Mouse (Mus musculus): ENCODE results near the gene Tmc7.

Tmc7 gene

GRCm38 (mm10) chr7:118584257-118584907 lies at the start of gene Tmc7:
TSS of gene Tmc7 (minus strand) at chr7:118584736.
- peak; percentile 79 for DNase-seq (ENCODE audit: low read depth, low spot score)

- DNase-seq (ENCODE audit: low read depth, low spot score): no peak
Measured at GRCm38 (mm10) chr7:118633951-118634350, 49.4 kb upstream of the Tmc7 start.

GRCm38 (mm10) chr7:118633094-118633493 lies 48.6 kb upstream of the Tmc7 start:
- DNase-seq (ENCODE audit: low read depth, low spot score): no peak

- DNase-seq (ENCODE audit: low read depth, low spot score): no peak
Measured at GRCm38 (mm10) chr7:118627550-118628298, 43.2 kb upstream of the Tmc7 start.

- DNase-seq (ENCODE audit: low read depth, low spot score): no peak
Measured at GRCm38 (mm10) chr7:118621094-118621493, 36.6 kb upstream of the Tmc7 start.

GRCm38 (mm10) chr7:118620243-118620906 lies 35.8 kb upstream of the Tmc7 start:
- DNase-seq (ENCODE audit: low read depth, low spot score): no peak

- no peak for DNase-seq (ENCODE audit: low read depth, low spot score)
Measured at GRCm38 (mm10) chr7:118618104-118618503, 33.6 kb upstream of the Tmc7 start.

- no peak for DNase-seq (ENCODE audit: low read depth, low spot score)
Measured at GRCm38 (mm10) chr7:118614076-118614475, 29.5 kb upstream of the Tmc7 start.

- DNase-seq (ENCODE audit: low read depth, low spot score): no peak
Measured at GRCm38 (mm10) chr7:118611933-118612332, 27.4 kb upstream of the Tmc7 start.

- DNase-seq (ENCODE audit: low read depth, low spot score): no peak
Measured at GRCm38 (mm10) chr7:118611185-118611749, 26.7 kb upstream of the Tmc7 start.

- DNase-seq (ENCODE audit: low read depth, low spot score): no peak
Measured at GRCm38 (mm10) chr7:118610721-118611120, 26.2 kb upstream of the Tmc7 start.

- no peak for DNase-seq (ENCODE audit: low read depth, low spot score)
Measured at GRCm38 (mm10) chr7:118609815-118610214, 25.3 kb upstream of the Tmc7 start.

GRCm38 (mm10) chr7:118604842-118605241 lies 20.3 kb upstream of the Tmc7 start:
- no peak for DNase-seq (ENCODE audit: low read depth, low spot score)

GRCm38 (mm10) chr7:118599954-118600631 lies 15.6 kb upstream of the Tmc7 start:
- no peak for DNase-seq (ENCODE audit: low read depth, low spot score)

GRCm38 (mm10) chr7:118597201-118597600 lies 12.7 kb upstream of the Tmc7 start, which contains the start of gene Tmc5:
TSS of gene Tmc5 (plus strand) at chr7:118597297.
- no peak for DNase-seq (ENCODE audit: low read depth, low spot score)

GRCm38 (mm10) chr7:118596271-118596670 lies 11.7 kb upstream of the Tmc7 start:
- DNase-seq (ENCODE audit: low read depth, low spot score): no peak

GRCm38 (mm10) chr7:118595228-118595627 lies 10.7 kb upstream of the Tmc7 start:
- peak; percentile 93 for DNase-seq (ENCODE audit: low read depth, low spot score)

- no peak for DNase-seq (ENCODE audit: low read depth, low spot score)
Measured at GRCm38 (mm10) chr7:118594611-118595010, 10.1 kb upstream of the Tmc7 start.

GRCm38 (mm10) chr7:118593567-118594407 lies 9.3 kb upstream of the Tmc7 start:
- DNase-seq (ENCODE audit: low read depth, low spot score): peak; percentile 91

GRCm38 (mm10) chr7:118592146-118592545 lies 7.6 kb upstream of the Tmc7 start:
- peak; percentile 45 for DNase-seq (ENCODE audit: low read depth, low spot score)

Data from mesoderm, embryonic 11.5 days (tissue).